Mouse (Mus musculus): ENCODE measurements around the gene Atp9a. TPM values are rescaled to one million over a fixed set of nuclear protein-coding genes. Genes with fewer than 3 reads are reported as not detected.

The Atp9a gene
- total and polyA plus RNA-seq, 3 experiments = not detected

- TF ChIP-seq MAFK (IDR thresholded peaks at IDR 0.05; ENCODE audit: borderline replicate concordance, low read depth, low read length) = no peak
Measured at GRCm38 (mm10) chr2:168600750-168601490, 141.3 kb downstream of the Atp9a start (continued).

- DNase-seq (ENCODE audit: low read depth, low spot score) = no peak
- Histone ChIP-seq H3K27me3 (ENCODE audit: control insufficient read depth in 1 of 2, insufficient read depth in 2 of 2, low read length in 2 of 2) (no peaks in the 10 kb centered on the region), H3K9me3 (replicated peaks; ENCODE audit: insufficient read depth, low read length) (no peaks in the 10 kb centered on the region)
Measured at GRCm38 (mm10) chr2:168595693-168596092, 146.5 kb downstream of the Atp9a start.

GRCm38 (mm10) chr2:168593676-168594075 is 148.5 kb downstream of the Atp9a start:
- H3K27me3 ChIP-seq (ENCODE audit: control insufficient read depth in 1 of 2, insufficient read depth in 2 of 2, low read length in 2 of 2) = no peaks in the 10 kb centered on the region
- no peaks in the 10 kb centered on the region for H3K4me1 ChIP-seq (ENCODE audit: control insufficient read depth in 1 of 2, insufficient read depth in 2 of 2, low read length in 2 of 2)
- no peaks in the 10 kb centered on the region for H3K79me2 ChIP-seq (ENCODE audit: control insufficient read depth, insufficient read depth, low read length, poor library complexity)
- DNase-seq (ENCODE audit: low read depth, low spot score) = no peak
- H3K36me3 ChIP-seq (ENCODE audit: control insufficient read depth in 1 of 2, insufficient read depth in 2 of 2, low read length in 2 of 2) = no peaks in the 10 kb centered on the region
- H3K9ac ChIP-seq (ENCODE audit: control insufficient read depth, low read depth, low read length, poor library complexity, severe bottlenecking) = no peak overlapping the region
- TF ChIP-seq NRF1 (IDR thresholded peaks at IDR 0.05; ENCODE audit: insufficient read depth, low read depth, low read length, poor library complexity, severe bottlenecking) (no peak), MYB (IDR thresholded peaks at IDR 0.05; ENCODE audit: low read depth, low read length) (no peak), KAT2A (conservative IDR thresholded peaks at IDR 0.05; ENCODE audit: low read depth, low read length) (no peak), TAL1 (IDR thresholded peaks at IDR 0.05; ENCODE audit: low read length) (no peak), MAZ (IDR thresholded peaks at IDR 0.05; ENCODE audit: low read depth, low read length) (no peak), SIN3A (IDR thresholded peaks at IDR 0.05; ENCODE audit: low read length) (no peak), USF1 (IDR thresholded peaks at IDR 0.05; ENCODE audit: low read depth, low read length) (no peak), NELFE (IDR thresholded peaks at IDR 0.05; ENCODE audit: low read depth, low read length) (no peak), POLR2A (IDR thresholded peaks at IDR 0.05; ENCODE audit: control insufficient read depth in 1 of 2, insufficient read depth in 1 of 2, low read depth in 1 of 2, low read length in 2 of 2, poor library complexity in 1 of 2) (no peak), POLR2AphosphoS5 (IDR thresholded peaks at IDR 0.05; ENCODE audit: borderline replicate concordance, low read depth, low read length) (no peak), ELF1 (IDR thresholded peaks at IDR 0.05; ENCODE audit: low read depth, low read length) (no peak), ZC3H11A (IDR thresholded peaks at IDR 0.05; ENCODE audit: low read depth, low read length) (no peak), MYC (IDR thresholded peaks at IDR 0.05; ENCODE audit: low read depth, low read length) (no peak), ZMIZ1 (IDR thresholded peaks at IDR 0.05; ENCODE audit: low read depth, low read length) (no peak), MAFK (IDR thresholded peaks at IDR 0.05; ENCODE audit: borderline replicate concordance, low read depth, low read length) (no peak), GATA1 (IDR thresholded peaks at IDR 0.05; ENCODE audit: low read depth, low read length) (no peak)
- H3K27ac ChIP-seq (ENCODE audit: control insufficient read depth, low read depth, low read length) = no peak overlapping the region
- H3K4me3 ChIP-seq (ENCODE audit: control insufficient read depth in 1 of 2, insufficient read depth in 1 of 2, low read depth in 2 of 2, low read length in 2 of 2) = no peak overlapping the region
- H3K9me3 ChIP-seq (replicated peaks; ENCODE audit: insufficient read depth, low read length) = no peaks in the 10 kb centered on the region

More at GRCm38 (mm10) chr2:168595693-168596092, 146.5 kb downstream of the Atp9a start:
- Histone ChIP-seq H3K27ac (ENCODE audit: control insufficient read depth, low read depth, low read length) (no peak overlapping the region), H3K9ac (ENCODE audit: control insufficient read depth, low read depth, low read length, poor library complexity, severe bottlenecking) (no peak overlapping the region), H3K4me1 (ENCODE audit: control insufficient read depth in 1 of 2, insufficient read depth in 2 of 2, low read length in 2 of 2) (no peaks in the 10 kb centered on the region), H3K36me3 (ENCODE audit: control insufficient read depth in 1 of 2, insufficient read depth in 2 of 2, low read length in 2 of 2) (no peaks in the 10 kb centered on the region), H3K4me3 (ENCODE audit: control insufficient read depth in 1 of 2, insufficient read depth in 1 of 2, low read depth in 2 of 2, low read length in 2 of 2) (no peak overlapping the region), H3K79me2 (ENCODE audit: control insufficient read depth, insufficient read depth, low read length, poor library complexity) (no peaks in the 10 kb centered on the region)
- TF ChIP-seq USF2 (IDR thresholded peaks at IDR 0.05; ENCODE audit: borderline replicate concordance in 1 of 2, insufficient read depth in 1 of 2, low read depth in 1 of 2, low read length in 2 of 2) (no peak), CHD1 (IDR thresholded peaks at IDR 0.05; ENCODE audit: low read depth, low read length) (no peak), TAL1 (IDR thresholded peaks at IDR 0.05; ENCODE audit: low read length) (no peak), RAD21 (IDR thresholded peaks at IDR 0.05; ENCODE audit: low read depth, low read length) (no peak), USF1 (IDR thresholded peaks at IDR 0.05; ENCODE audit: low read depth, low read length) (no peak), CTCF (IDR thresholded peaks at IDR 0.05 in 2 of 3, conservative IDR thresholded peaks at IDR 0.05 in 1 of 3; ENCODE audit: control insufficient read depth in 1 of 3, insufficient read depth in 1 of 3, low read depth in 2 of 3, low read length in 3 of 3, poor library complexity in 1 of 3, severe bottlenecking in 1 of 3) (no peak), MXI1 (IDR thresholded peaks at IDR 0.05; ENCODE audit: low read depth, low read length) (no peak), ZKSCAN1 (IDR thresholded peaks at IDR 0.05; ENCODE audit: low read depth, low read length) (no peak), HCFC1 (IDR thresholded peaks at IDR 0.05; ENCODE audit: low read depth, low read length) (no peak), BHLHE40 (IDR thresholded peaks at IDR 0.05; ENCODE audit: borderline replicate concordance, low read depth, low read length) (no peak), TBP (IDR thresholded peaks at IDR 0.05; ENCODE audit: low read depth, low read length) (no peak), MAZ (IDR thresholded peaks at IDR 0.05; ENCODE audit: low read depth, low read length) (no peak), UBTF (IDR thresholded peaks at IDR 0.05; ENCODE audit: borderline replicate concordance, insufficient read depth, low read depth, low read length) (no peak), MYC (IDR thresholded peaks at IDR 0.05; ENCODE audit: low read depth, low read length) (no peak), SMC3 (IDR thresholded peaks at IDR 0.05; ENCODE audit: low read depth, low read length) (no peak), GATA1 (IDR thresholded peaks at IDR 0.05; ENCODE audit: low read depth, low read length) (no peak), RCOR1 (IDR thresholded peaks at IDR 0.05; ENCODE audit: low read depth, low read length) (no peak), MYB (IDR thresholded peaks at IDR 0.05; ENCODE audit: low read depth, low read length) (no peak)

Measured in MEL (cell line).